Mouse (Mus musculus) G1E (cell line): ENCODE results near the gene Dmpk.

Experiments used
- CTCF ChIP-seq: IDR thresholded peaks from 2 replicates; pipeline ENCODE4 v1.5.1; 2012; ENCODE audit warnings: low read depth, low read length, inconsistent platforms, mixed read lengths
- GATA1 ChIP-seq: IDR thresholded peaks from 2 replicates; pipeline ENCODE4 v1.6.1; 2012; ENCODE audit warnings: borderline replicate concordance, low read length, inconsistent platforms, mixed read lengths
- GATA2 ChIP-seq: IDR thresholded peaks from 2 replicates; pipeline ENCODE4 v1.6.1; 2012; ENCODE audit warnings: low read depth, low read length, inconsistent platforms, borderline replicate concordance
- TAL1 ChIP-seq: conservative IDR thresholded peaks from 2 replicates; pipeline ENCODE4 v1.6.1; 2012; ENCODE audit warnings: low read depth, low read length, inconsistent platforms, mixed read lengths

DNA sequence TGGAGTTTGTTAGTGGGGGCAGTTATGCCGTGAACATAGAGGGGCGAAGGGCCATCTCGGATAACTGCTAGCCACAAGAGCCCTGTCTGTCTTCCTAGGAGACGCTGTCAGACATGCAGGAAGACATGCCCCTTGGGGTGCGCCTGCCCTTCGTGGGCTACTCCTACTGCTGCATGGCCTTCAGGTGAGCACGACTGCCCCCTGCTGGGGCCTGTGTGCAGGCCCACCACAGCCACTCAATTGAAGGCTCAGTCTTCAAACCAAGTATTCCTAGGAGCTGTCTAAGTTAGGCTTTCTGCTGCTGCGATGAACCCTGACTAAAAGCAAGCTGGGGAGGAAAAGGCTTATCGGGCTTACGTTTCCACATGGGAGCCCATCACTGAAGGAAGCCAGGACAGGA is 5.2 kb downstream of the Dmpk start:
- peak; percentile 89 for TF ChIP-seq CTCF
- no peak for TF ChIP-seq GATA1
- no peak for TF ChIP-seq TAL1
- TF ChIP-seq GATA2 = no peak
